Mouse (Mus musculus) adrenal gland, postnatal 25 days (tissue): ENCODE results near the gene Polr2b. TPM values are rescaled to one million over a fixed set of nuclear protein-coding genes. Genes with fewer than 3 reads are reported as not detected.

Experiments used
- DNase-seq: peaks from one replicate; pipeline ENCODE4 v3.0.0; 2021; ENCODE audit warnings: mixed read lengths
- total RNA-seq: library from RNA; stranded (reverse); gene quantifications from 2 replicates; pipeline ENCODE4 v1.2.3, GENCODE M21; 2021

Gene Polr2b
- total RNA-seq, 1 experiment from 2014 or later = 106 TPM

DNA sequence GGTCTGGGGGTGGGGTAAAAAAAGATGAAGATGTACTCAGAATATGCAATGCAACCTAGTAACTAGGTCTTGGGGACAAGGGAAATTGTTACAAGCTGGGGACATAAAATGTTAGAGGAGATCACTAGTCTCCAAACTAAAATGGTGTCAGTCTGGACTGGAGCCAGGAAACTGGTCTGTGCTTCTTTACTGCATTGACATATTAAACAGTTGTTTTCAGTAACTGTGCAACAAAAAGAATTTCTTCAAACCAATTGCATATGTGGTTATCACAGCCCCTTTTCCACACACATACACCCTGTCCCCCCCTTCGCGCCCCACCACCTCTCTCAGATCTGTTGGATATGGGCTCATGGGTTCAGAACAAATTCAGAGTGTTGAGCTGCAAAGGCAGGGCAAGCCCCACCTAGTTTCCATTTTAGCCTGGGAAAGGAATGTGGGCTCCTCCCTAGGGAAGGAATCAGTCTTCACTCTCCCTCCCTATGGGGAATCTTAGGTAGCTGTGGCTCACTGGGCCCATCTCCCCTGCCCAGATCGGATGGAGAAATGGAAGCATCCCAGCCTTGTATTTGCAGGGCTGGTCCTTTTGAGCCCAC, 54.6 kb downstream of the Polr2b start:
- DNase-seq = no peak

DNA sequence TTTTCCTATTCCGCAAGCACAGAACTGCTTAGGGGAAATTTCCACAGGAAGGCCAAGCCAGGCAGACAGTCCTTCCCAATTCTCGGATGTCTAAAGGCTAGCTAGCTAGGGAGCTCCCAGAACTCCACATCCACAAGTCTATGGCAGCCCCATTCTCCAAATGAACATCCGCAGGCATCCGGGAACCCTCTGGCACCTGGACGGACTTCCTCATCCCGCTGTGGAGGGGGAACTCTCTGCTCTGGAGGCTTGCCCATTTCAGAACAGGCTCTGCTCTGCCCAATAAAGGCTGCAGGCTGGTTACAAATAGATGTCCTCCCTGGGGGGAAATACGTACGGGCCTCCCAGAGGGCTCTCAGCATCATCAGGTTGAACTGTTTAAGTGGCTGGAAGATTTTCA, 56.4 kb downstream of the Polr2b start:
- DNase-seq = no peak

DNA sequence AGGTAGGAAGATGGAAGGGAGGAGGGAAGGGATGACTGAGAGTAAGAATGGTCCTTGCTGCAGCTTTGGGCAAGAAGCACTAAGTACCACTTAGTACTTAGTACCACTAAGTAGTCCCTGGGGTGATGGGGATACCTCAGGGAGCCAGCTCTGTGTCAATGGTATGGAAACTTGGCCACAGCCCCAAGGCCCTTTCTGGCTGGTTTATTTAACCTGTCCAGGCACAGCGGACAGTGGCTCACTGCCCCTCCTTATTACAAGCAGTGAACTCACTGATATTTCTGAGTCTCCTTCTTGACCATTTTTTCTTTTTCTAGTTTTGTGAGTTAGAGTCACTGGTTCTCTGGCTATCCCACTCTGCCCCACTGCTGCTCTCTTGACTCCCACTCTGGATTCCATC, 57.2 kb downstream of the Polr2b start:
- no peak for DNase-seq

DNA sequence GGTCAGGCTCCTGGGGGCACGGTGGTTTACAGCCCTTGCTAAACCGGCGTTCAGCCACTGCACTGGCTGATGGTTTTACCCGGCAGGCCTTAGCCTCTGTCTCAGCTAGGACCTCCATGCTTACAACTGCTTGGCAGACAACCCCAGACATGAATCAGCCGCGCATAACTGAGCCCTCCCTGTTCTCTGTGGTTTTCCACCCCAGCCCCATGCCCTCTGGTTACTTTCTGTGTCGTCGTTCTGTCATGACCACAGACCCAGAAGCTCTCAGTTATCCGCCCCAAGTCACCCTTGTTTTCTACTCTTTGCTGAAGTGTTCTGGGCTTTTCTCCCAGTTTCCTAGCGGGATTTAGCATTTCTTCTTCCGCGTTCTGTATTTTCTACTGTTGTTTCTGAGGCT, 57.7 kb downstream of the Polr2b start:
- DNase-seq = peak; percentile 53

DNA sequence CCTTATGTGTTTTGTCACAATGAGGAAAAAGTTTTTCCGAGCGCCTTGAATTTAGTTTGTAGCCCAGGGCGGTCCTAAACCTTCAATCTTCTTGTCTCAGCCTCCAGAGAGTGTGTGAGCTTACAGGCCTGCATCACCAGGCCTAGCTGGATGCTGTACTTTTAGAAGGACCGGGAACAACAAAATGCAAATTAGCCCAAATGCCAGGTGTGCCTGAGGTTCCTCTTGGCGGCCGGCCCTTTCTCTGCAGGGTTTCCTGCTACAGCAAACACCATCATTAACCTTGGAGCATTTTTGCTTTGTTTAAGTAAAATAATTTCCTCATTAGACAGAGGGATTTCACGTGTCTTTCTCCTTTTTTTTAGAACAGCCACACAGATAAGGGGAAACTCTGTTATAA, 58.2 kb downstream of the Polr2b start:
- DNase-seq = no peak

DNA sequence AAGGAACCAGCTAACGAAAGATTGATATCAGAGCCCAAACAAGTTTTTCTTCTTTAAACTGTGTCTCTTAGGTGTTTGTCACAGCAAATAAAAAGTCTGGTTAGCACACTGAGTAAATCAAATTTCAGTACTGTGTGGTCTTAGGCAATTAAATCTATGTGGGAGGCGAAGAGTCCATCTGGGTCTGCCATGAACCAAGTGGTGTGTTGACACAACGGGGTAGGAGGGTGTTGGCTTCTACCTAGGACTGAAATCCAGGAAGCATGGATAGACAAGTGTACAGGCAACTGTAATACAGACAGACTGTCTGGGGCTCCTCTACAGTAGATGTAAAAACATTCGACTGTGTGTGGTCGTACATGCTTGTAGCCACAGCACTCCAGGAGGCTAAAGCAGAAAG, 59.4 kb downstream of the Polr2b start:
- no peak for DNase-seq

DNA sequence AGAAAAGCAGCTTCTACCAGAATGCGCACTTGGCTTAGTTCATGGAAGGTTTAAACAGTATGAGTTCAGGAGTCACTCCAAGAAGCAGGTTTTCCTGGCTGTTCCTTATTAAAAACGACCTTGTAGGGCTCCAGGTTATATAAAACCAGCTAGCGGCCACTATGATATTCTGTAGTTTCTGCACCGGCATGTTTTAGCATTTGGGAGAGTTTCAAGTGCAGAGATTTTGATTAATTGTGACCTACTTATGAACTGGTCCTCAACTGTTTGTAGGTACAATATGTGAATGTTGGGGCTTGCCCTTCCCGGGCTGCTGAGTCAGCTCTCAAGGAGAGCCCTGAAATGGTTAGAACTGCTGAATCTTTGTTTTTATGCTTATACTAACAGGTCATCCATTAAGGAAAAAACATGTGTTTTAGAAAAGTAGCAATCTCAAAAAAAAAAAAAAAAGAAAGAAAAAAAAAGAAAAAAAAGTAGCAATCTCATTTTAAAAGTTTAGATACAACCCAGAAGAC, 60.5 kb downstream of the Polr2b start:
- DNase-seq = no peak

DNA sequence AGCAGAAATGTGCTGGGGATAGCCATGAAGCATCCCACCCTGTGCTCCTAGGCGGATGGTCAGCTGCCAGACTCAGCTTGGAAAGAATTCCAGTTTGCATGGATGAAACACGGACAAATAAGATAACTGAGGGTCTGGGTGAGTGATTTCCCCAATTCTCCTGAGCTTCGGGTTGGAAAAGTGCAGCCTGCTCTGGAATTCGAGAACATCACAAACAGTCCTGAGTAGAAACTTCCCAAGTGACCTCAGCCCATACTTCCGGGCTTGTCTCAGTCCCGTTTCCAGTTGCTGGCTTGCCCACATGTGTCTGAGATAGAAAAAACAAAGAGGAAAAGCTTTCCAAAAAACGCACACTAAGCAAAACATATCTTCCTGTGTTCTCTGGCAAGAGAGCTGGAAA, 62.3 kb downstream of the Polr2b start:
- DNase-seq = no peak

DNA sequence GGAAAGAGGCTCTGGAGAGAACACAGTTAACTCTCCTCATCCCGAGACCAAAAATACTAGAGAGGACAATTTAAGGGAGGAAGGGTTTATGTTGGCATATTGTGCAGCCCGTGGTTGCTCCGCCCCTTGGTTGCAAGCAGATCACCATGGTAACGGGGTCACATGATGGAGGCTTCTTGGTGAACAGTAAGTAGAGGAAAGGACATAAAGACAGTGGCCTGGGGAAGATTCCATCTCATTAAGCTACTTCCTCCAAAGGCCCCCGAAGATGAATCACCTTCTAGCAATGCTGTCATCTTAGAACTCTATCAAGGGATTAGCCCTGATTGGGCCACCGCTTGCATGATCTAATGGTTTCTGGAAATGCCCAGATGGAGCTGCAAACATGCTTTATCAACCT, 62.8 kb downstream of the Polr2b start:
- no peak for DNase-seq

DNA sequence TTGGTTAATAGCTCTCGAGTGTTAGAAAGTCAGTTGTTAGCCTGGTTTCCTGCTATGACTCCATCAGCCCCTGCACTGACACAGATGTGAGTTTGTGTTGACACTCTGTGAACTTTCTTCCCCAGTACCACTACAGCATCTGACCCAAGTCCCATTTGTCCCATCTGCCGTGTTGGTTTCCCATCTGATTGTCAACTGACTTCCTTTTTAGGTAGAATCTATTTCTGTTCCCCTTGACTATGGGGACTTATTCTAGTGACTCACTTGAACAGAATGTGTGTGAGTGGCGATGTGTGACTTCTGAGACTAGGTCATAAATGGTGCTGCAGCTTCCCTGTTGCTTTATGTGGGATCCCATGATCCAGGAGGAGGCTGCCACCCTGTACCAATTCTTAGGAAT, 65.0 kb downstream of the Polr2b start:
- DNase-seq = no peak

DNA sequence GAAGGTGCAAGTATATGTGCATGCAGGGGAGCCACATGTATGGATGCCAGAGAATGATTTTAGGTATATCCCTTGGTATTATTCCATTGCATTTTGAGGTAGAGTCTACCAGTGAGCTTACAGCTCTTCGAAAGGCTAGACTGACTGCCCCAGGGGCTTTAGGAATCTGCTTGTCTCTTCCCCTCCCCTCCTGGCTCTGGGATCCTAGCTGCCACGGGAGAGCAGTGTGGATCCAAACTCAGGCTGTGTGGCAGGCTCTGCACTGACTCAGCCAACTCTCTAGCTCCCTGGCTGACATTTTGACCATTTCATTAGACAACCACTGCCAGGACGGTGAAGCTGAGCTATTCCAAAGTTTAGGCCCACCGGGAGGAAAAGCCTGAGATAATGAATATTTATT, 65.6 kb downstream of the Polr2b start:
- DNase-seq = no peak

DNA sequence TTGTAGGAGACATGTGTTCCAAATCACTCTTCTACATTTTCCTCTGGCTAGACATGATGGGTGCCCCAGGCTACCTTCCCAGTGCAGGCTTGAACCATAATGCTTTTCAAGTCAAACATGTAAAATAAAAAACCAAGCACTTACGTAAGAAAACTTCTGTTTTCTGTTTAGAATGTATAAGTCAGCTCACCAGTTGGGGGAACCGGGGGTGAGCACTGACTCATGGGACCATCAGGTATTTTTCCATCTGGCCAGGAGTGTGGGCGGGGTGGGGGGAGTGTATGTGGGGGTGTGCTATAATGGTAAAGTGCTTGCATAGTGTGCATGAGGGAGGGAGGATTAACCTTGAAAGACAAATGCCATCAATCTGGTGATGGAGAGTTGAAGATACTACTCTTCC, 68.1 kb downstream of the Polr2b start:
- no peak for DNase-seq

DNA sequence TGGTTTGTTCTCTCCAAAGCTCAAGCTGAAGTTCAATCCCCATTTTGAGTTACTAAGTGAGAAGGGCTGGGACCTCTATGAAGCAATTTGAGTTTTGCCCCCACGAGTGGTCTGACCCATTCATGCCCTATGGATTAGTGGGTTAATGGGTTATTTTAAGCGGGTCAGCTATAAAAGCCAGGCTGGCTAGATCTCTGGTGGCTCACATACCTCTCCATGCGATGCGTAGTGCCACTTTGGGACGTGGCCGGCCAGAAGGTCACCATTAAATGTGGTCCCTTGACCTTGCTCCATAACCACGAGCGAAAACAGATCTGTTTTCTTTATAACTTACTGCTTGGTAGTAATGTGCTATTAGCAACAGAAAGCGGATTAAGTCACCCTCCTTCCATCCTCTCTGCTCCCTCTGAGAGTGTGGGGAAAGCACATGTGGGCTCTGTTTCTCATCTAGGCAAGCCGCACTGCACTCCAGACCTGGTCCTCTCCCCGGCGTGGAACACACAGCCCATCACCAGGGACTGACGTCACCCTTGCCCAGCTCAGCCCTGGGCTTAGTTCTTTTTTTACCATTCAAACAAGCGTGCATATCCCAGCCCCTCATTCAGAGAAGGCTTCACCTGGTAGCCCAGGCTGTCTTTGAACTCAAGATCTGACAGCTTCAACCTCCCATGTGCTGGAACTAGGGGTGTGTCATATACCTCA, 69.6 kb downstream of the Polr2b start:
- DNase-seq = no peak

DNA sequence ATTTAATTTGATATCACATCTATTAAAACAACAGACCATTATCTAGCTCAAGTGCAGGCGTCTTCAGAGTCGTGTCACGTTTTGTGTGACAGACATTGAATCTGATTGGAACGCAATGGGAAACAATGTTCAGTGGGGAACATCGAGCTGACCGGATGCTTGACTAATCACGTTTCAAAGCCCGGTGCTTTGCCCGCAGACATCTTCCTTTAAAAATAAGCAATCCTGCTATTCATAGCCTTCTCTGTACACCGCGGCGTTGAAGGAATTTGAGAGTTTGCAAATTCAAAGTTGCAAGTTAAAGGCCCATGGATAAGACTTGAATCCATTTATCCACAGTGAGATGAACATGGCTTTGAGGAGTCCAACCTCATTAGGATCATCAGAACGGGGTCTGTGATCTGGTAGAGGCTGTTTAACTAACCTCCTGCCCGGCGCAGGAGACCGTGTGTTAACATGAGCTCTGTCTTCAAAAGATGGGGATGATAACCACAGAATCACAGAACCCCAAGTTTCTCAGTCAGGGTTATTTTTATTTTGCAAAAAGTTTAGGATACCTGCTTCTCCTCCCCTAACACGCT, 70.5 kb downstream of the Polr2b start:
- DNase-seq = no peak

DNA sequence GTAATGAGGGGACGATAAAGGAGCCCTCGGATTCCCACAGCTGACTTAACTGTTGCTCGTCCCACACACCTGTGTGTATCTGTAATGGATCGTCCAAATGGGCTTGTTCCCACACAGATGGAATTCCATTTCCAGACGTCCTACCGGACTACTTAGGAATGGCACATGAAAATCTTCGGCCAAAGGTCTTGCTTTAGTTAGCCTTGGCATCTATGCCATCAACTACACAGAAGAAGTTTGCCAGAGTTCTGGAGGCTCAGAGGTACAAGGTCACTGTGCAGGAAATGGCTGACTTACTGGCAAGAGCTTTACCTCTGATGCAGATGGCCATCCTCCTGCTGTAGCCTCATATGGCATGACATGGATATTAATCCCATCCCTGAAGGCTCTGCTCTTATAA, 71.3 kb downstream of the Polr2b start:
- DNase-seq = no peak

DNA sequence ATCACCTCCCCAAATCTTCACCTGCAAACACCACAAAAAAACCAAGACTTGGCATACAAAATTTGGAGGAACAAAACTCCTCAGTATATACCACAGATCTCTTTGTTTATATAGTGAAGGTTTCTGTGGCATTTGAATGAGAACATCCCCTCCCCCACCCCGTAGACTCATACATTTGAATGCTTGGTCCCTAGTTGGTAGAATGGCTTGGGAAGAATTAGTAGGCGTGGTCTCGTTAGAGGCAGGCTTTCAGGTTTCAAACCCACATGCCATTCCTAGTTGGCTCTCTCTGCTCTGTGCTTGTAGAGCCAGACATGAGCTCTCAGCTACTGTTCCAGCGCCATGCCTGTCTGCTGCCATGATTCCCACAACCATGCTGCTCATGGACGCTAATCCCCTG, 71.7 kb downstream of the Polr2b start:
- DNase-seq = no peak

DNA sequence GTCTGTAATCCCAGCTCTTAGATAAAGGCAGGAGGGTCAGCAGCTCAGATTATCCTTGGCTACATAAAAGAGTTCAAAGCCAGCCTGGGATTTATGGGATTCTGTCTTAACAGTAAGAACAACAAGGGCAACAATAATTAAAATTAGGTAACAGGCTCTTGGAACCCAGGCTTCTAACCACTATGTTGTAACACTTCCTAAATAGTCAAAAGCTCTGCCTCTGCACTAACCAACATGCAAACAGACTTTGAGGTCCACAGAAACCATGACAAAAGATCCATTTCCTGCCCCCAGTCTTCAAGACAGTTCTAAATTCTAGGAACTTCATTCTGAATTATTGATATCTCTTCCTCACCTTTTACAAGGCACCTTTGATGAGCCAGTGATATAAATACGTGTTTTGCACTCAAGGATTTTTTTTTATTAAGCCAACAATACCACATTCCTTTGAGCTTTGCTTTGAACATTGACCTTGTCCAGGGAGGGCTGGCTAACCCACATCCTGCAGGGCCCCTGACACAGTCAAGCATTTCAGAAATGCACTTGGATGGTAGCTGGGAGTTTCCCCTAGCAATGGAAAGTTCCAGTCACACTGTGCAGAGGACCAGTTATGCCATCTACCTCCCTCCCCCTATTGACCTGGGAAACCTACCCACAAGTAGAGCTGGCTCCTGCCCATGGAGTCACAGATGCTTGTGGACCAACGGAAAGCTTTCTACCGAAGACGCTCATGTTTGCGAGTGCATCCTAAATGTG, 74.0 kb downstream of the Polr2b start:
- no peak for DNase-seq

DNA sequence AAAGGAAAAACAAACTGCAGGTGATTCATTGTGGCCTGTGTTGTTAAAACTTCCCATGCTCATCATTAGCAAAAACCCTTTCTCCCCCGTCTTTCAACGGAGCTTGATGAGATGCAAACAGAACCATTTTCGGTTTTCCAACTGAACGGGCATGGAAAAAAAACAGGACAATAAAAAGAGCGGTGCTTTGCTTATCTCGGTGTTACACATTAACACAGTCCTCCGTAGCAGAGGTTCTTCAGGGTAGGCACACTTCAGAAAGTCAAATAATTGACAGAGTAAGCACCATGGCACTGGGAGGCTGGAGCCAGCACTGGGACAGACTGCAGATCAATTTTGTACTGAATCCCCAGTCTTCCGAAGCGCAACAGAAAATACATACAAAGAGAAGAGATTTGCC, 74.8 kb downstream of the Polr2b start:
- DNase-seq = no peak

DNA sequence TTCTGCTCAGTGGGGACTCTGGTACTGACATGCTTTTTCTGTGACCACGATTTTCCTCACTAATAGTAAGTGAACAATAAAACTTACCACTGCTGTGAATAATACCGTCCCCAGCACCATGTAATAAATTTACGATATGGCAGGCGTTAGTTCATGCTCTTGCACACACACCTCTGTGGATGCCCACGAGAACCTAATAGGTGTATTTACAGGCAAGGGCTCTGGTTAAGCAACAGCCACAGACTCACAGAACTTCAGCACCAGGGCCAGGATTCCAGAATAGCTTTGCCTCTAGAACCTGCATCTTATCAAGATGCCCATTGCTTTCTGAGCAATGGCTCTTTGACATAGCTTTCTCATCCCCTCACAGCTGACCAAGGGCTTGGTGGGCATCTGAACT, 75.3 kb downstream of the Polr2b start:
- DNase-seq = no peak

DNA sequence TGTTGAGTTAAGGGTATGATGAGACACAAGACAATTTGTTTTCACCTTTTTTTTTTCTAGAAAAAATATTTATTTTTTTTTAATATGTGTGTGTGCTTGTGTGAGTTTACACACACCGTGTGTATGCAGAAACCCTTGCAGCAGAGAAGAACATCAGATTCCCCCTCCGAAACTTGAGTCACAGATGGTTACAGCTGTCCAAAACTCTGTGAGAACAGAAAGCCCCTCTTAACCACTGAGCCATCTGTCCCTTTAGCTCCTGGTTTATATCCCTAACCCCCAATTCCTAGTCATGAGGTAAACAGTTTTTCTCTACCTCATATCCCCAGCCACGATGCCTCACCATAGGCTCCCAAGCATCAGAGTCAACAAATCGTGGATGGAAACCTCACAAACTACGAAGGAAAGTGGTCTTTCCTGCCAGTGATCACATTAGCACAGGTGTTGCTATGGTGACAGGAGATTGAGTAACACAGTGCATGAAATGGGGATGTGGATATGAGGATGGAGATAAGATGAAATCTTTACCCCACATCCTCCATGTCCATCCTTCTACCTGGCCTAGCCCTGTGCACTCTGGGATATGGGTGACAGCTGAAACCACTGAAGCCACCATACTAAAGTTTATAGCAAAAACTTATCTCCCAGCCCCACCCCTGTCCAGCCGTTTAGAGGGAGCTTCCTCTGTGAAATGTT, 76.1 kb downstream of the Polr2b start:
- DNase-seq = no peak

DNA sequence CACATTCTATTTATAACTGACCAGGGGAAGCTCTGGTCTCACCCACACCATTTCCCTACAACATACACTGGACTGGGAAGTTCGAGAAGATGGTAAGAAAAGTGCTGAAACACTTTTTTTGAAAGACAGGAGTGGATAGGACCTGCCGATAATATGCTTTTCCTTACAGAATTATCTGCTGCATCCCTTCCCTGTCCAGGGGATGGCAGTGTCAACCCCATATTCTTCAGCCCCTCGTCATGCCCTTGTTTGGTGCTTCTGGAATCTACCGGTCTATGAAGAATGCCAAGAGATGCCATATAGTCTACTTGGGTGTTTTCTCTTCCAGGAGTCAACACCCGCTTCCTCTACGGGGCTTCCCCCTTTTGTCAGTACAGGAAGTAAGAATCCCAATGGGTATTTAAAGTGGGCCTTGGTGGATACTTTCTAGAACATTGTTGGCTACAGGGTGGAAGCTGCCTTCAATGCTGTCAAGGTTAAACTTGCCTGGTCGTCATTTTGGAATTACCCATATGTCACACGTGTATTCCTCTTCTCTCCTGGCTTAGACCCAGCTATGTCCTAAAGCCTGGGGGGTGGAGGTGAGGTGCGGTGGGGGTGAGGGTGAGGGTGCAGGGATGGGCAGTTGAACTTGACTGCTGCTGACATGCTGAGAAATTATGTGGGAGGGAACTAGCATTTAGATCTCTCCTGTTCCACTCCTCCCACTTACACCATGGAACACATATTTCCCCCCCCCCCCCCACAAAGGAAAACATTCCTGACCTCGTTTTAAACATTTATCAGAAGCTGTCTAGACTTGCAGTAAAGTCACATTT, 76.9 kb downstream of the Polr2b start:
- DNase-seq = no peak

DNA sequence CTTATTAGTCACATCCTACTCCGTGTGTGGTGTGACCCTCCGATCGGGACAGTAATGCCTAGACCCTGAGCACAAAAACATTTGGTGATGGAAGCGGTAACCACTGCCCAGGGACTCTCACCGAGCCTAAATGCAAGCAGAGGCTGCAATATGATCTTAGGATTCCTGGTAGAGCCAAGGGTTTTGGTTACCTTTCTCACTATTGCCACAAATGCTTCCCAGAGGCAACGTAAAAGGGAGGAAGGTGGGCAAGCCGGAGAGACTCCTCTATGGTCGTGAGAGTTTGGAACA, 77.4 kb downstream of the Polr2b start:
- no peak for DNase-seq
